Mouse (Mus musculus) embryo, embryonic 9.5 days (tissue): ENCODE results near the gene Dcun1d2.

Source experiments
- DNase-seq: peaks from one replicate; pipeline ENCODE4 v3.0.0-alpha.2; 2017; ENCODE audit errors: extremely low spot score

The Dcun1d2 gene

DNA sequence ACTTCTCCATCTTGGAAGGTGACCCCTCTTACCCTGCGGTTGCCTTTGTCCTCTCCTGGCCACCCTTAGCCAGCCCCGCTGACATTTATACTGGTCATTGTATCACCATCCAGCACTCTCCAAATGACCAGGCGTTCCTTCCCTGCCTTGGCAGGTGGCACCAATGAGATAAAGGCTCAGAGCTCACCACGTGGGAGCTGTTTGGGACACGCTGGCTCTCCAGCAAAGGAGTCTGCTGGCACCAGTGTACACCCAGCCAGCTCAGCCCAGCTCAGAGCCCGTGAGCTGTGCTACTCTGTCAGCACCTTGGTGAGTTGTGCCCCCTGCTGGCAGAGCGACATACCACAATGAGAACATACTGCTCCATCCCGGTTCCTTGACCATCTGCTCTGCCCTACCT, 33.9 kb downstream of the Dcun1d2 start, which contains the start of gene Adprhl1:
Gene Adprhl1 (minus strand): TSS at position 144 of the 400 bp plus-strand sequence.
- DNase-seq, result peak; percentile 49

DNA sequence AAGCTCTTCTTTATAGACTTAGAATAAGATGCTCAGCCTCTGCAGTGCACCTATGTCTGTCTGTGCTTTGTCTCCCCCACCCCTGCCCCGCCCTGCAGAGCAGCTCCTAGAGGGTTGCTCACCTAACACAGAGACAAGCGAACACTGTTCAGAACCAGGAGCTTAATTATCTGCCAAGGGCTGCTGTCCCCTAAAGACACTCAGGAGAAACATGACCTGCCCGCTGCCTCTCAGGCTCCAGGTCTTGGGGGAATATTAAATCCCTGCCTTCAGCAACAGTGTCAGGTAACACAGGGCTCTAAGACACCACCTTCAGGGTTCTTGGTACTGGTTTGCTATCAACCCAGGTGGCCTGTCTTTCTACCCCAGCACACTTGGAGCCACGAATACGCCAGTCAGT, 34.5 kb downstream of the Dcun1d2 start:
- no peak for DNase-seq

DNA sequence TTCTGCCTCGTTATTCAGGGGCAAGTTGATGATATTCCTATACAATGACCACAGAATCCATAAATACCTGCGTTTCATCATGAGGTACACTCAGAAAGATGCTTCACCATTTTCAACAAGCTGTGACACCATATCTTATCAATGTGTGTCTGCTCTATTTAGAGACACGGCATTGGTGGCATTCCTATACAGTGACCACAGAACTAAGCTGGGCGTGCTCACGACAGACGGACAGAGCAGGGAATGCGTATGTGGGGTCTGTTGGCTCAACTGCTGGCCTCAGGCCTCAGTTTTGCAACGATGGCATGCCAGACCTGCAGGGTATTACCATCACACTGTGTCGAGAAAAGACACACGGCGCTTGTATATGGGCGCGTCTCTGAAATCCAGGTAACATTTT, 35.1 kb downstream of the Dcun1d2 start:
- DNase-seq, result no peak

DNA sequence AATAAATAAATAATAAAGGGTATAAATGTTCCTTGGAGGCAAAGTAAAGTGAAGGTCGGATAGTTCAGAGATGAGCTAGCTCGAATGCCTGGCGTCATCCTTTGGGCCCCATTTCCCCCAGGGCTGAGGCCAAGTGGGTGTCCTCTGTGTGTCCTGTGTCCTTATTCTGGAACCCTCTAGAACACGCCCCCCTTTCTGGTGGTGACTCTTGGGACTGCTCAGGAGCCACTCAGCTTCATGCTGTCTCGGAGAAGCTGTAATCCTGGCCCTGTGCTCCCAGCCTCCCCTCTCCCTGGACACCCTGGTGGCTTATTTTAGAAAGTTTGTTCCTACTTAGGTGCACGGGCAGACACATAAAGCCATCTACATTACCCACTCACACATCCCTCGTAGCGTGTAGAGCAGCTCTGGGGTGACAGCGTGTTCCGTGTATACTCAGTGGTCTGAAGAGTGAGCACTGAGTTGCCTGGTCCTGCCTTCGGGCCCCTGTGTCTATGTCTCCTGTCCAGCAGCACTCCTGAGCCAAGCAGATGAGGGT, 43.5 kb downstream of the Dcun1d2 start:
- no peak for DNase-seq

DNA sequence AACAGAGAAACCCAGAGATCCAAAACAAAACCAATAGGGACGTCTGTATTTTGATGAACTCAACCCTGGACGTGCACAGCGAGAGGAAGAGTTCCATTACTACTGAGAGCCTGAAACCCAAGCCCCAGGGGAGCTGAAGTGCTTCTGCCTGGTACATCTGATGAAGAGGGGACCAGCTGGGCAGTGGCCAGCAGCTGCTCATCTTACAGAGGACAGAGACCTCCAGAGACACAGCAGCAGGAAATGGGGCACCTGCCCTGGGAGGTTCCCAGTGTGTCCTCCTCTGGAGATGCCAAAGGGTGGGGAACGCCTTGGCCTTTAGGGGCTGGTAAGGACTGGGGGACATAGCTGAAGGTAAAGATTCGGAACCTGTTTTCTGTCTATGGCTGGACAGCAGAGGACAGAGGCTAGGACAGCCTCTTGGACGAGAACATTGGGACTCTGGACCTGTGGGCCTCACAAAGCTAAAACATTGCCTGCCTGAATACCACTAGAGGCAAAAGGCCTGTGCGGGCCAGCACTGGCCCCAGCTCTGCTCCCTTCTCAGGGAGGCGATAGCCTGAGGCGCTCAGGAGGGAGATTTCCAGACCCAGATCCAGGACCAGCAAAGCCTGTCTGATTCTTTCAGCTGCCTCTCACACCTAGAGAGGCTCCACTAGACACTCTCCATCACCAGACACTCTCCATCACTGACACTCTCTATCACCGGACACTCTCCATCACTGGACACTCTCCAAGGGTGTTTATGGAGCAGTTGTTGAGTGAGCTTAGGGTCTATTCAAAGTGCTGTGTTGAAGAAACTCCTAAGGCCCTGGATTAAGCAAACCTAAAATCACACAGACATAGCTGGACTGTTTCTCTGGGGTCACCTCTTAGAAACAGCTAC, 44.7 kb downstream of the Dcun1d2 start:
- DNase-seq, result no peak

DNA sequence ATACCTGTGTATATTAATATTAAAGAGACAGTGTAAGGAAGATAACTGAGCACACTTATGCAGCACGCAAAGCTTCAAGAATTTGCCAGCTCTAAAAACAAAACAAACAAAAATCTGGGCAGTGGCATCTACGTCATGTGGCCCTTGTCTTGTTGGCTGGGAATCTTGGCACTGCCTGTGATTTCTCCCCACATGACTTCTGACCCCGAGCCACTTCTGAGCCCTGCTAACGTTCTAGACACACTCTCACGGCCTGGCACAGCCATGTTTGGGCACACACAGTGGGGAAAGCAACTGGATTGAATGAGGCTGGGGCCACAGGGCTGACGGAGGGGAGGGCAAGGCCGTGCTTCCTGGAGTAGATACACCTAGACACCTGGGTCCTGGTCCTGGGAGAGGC, 47.2 kb downstream of the Dcun1d2 start:
- no peak for DNase-seq

DNA sequence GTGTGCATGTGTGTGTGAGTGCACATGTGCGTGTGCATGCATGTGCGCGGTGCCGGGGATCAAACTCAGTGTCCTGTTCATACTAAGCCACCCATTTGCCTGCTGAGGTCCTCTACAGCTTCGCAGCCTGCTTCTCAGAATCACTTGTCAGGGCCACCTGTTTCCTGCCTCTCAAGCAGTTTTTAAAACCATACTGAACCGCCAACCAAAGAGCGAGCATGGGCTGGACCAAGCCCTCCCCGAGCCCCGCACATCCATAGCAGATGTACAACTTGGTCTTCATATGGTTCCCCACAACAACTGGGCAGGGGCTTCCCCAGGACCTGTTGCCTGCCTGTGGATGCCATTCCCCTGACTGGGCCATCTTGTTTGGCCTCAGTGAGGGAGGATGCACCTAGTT, 47.9 kb downstream of the Dcun1d2 start:
- DNase-seq, result no peak

DNA sequence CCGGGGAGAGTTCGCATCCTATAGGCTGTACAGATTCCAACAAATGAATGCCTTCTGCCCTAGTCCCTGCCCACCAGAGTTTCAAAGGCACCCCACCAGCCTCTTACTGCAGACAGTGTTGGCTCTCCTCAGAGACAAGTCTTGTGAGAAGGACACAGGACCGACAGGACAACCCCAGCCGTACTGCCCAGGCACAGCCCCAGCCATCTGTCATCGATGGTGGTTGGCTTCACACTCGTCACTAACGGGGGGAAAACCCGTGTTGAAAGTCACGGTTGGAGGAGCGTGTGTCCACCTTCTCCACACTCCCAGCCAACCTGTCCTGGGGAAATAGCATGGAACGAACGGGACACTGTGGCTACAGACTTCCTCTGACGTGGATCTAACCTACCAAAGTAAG, 53.1 kb downstream of the Dcun1d2 start:
- no peak for DNase-seq

DNA sequence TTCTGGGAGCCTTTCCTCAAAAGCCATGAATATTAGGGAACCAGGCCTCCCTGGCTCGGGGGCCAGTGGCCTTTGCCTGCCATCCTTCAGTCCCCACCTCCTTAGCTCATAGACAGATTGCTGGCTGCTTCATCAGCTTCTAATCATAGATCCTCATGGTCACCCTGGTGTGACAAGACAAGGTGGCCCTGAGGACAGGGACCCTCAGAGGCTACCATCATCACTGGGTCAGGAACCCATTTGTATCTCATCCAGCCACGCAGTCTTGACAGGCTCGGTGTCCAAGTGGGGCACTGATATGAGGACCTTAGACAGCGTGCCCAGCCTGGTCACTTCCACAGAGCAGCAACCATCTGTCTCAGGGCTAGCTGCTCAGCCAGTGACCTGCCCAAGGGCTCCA, 57.5 kb downstream of the Dcun1d2 start:
- DNase-seq, result no peak

DNA sequence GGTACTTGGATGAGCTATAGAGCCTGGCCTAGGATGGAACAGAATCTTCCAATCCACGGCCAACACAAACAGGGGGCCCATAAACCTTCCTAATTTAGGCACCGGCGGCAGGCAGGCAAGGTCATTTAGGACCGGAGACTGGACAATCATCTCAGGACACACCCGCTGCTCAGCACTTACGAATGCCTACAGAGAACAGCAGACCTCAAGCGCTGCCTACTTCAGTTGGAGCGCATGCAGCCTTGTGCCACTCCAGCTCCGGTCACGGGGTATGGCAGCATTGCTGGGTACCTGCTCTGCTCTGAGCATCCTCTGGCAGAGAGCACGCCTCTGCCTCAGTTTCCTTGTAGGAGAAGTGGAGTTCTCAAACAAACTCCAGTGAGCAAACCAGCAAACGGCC, 58.1 kb downstream of the Dcun1d2 start:
- no peak for DNase-seq

DNA sequence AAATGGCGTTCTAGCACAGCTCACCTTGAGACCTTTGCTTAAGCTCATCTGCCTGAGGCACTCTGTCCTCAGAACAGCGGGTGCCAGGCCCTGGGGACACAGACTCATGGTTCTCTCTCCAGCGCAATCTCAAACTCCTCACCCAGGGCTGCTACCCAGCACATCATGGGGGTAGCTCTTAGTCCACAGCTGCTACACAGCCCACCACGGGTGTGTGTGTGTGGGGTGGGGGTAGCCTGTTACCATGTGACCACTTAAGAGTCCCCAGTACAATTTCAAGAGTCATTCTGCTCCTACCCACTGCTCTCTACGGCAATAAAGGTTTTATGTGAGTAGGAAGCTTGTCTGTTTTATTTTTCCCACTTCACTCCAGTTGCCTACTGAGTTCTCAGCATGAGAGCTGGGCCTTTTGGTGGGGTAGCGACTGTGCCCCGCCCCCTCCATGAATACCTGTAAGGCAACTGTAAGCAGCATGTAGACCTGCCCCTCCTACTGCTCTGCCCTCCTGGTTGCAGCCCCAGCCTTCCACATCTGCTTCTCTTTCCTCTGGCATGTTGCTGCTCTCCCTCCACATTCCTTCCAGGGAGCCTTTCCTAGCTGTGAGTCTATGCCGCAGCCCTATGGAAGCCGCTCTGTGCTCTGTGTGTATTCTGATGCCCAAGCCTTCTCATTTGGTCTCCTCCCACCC, 58.9 kb downstream of the Dcun1d2 start:
- DNase-seq, result no peak

DNA sequence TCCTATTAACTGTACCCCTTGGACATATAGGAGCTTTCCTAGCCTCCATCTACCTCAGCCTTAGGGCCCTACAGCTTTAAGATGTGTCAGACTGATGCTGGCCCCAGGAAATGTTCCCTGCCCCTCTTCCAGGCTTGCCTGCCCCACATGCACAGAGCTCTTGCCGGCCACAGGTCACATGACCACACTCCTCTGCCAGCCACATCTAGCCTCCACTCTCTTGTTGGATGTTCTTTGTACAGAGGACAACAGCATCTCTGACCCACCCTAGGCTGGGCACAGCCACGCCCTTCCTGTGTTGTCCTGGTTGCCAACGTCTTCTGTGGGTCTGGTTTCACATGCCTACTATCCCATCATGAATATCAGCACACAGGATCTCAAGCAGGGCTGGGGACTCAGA, 60.7 kb downstream of the Dcun1d2 start:
- no peak for DNase-seq

DNA sequence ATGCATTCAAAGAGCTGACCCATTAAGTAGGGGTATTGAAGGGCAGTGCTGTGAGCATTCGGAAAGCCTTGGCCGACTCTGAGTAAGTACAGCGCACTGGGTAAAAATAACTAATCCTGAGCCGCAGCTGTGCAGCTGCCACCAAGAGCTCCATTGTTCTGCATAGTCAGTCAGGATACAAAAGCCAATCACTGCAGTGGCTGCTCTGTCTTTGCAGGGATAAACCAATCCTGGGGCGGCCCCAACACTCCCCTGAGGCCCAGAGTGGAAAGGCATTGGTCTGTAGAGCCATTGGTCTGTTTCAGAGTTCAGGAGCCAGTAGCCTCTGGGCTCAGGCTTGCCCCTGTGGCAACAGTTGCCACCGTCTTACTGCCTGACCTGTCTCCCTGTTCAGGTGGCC, 61.6 kb downstream of the Dcun1d2 start:
- DNase-seq, result peak; percentile 24

DNA sequence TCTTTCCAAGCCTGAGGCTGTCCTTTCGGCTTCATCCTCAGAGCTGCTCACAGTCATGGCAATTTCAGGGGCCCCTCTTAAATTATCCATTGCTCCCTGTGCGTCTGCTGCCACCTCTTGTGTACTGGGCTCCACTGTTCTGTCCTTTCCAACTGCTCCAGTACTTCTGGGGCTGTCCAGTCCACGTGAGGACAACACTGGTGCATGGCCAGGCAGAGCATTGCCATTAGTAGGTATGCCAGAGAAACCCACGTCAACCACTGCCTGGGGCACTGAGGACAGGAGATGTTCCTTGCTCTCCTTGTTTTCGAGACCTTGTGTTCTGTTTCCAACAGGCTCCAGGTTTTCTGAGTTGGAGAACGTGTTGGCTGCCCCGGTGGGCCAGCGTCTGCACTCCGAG, 63.5 kb downstream of the Dcun1d2 start:
- no peak for DNase-seq

DNA sequence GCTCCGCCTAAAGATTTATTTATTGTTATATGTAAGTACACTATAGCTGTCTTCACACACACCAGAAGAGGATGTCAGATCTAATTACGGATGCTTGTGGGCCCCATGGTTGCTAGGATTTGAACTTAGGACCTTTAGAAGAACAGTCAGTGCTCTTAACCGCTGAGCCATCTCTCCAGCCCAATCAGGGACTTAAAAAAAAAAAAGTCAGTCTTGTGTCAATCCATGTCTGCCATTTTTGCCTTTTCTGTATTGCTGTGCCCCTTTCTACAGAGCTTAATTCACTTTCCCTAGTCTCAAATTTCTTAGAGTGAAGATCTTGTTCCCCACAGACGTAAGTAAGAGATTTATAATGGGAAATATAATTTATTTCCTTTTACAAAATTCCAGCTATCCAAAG, 69.5 kb downstream of the Dcun1d2 start:
- no peak for DNase-seq

DNA sequence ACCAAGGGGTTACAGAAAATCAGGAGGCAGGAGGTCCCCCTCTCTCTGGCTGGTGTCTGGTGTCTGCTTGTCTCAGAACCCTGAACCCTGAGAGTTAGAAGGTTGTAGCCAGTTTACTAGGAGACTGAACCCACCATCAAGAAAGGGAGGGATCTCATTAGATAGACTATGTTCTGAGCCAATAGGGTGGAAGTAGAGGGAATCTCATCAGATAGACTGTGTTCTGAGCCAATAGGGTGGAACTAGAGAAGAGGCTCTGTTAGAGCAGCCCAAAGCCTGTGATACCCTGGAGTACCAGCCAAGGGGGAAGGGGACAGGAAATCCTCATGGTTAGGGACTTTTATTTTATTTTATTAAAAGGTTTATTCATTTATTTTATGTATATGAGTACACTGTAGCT, 69.9 kb downstream of the Dcun1d2 start:
- DNase-seq, result no peak

DNA sequence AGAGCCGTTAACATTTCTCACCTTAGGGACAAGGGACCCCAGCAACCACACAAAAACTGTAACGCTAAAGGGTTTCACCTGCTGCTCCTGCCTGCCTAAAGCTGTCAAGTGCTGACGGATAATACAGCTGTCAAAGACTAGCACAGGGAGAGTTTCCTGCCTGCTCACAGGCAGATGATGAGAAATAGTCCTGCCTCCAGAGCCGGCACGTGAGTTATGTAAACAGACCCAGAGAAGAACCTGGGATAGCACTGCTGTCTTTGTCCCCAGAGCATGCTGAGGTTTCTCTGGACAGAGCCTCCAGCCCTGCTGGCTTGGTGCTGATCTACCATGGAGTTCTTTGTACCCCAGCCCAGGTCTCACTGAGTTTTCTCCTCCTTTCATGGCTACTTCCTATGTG, 70.8 kb downstream of the Dcun1d2 start:
- DNase-seq, result no peak

DNA sequence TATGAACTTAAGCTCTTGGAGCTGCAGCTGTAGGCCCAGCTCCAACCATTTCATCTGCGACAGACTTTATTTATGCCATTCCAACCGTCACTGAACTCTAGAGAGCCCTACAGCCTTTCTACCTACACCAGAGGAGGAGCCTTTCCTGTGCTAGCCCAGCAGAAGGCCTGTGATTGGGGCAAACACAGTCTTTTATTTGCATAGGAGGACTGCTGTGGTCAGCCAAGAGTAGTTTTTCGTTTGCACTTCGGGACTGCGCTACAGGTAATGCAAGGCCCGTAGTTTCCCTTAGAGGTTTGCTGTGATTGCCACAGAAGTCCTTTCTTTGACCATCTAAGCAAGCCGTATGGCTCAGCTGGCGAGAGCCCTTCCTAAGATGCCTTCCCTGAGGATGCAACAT, 71.5 kb downstream of the Dcun1d2 start:
- DNase-seq, result no peak

DNA sequence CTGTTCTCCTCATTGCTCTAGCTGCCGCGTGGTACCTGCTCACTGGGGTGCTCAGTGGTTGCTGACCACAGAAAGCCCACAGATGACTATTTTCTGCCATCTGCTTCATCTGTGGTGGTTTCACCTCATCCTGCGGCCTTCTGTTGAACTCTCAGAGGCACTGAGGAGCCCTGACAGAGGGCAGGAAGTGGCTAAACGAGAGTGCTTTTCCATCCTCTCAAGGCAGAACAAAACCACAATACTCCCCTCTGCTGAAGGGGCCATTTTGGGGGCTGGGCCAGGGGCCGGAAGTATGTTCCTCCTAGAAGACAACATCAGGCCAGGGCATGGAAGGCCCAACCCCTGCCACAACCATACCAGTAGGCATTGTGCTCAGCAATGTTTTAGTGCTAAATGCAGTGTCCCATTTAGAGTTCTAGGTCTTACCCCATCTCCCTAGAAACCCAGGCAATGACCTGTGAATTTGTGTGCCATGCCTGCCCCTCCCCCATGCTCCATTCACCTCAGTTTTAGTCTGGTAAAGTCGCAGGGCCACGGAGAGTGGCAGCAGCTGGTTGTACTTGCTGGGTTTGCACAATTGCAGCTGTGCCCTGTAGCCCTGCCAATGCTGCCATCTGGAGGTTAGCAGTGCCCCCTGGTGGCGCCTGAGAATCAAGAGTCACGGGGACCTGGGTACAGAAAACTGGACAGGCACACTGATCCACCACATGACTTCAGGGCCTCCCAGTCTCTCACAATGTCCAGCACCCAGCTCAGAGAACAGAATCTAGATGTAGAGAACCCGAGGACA, 74.3 kb downstream of the Dcun1d2 start:
- peak; percentile 83 for DNase-seq

DNA sequence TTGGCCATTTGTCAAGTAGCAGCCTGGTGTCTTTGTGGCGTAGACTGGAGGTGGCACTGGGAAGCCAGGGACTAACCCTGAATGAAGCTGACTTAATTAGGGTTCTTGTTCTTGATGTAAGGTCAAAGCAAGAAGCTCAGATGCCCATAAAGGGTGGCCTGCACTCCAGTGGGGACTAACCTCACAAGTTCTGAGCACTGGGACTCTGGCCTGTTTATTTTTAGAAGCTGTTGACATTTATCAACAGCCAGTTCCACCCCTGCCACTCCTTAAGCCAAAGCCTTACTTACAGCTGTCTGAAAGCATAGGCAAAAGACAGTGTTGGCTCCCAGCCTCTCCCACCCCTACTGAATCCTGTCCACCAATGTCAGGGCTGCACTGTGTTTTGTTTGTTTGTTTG, 78.2 kb downstream of the Dcun1d2 start:
- no peak for DNase-seq

DNA sequence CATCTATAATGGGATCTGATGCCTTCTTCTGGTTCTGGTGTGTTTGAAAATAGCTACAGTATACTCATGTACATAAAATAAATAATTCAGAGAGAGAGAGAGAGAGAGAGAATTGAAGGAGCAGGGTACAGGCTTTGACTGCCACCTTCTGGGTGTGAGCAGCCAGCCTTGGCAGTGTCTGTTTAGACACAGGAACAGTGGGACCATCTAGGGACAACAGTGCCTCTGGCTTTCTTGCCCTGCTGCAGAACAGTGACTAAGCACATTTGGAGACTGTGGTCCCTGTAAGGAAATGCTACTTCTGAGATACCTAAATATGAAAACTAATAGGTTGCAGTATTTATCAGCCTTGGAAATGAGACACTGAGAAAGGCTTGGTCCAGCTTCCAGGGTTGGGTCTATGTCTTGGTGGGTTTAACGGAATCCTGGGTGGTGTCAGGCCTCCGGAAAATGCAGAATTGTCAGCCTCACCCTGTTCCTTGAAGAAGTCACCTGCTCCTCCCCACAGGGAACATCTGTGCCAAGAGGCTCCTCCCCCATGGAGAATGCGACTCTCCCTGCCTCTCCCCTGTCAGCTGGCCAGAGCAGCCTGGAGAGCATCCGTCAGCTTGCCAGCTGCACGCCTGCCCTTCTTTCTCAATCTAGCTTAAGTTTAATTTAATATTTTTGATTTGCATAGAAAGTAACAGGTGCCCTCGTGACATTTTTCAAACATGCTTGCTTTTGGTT, 79.1 kb downstream of the Dcun1d2 start:
- DNase-seq, result no peak

DNA sequence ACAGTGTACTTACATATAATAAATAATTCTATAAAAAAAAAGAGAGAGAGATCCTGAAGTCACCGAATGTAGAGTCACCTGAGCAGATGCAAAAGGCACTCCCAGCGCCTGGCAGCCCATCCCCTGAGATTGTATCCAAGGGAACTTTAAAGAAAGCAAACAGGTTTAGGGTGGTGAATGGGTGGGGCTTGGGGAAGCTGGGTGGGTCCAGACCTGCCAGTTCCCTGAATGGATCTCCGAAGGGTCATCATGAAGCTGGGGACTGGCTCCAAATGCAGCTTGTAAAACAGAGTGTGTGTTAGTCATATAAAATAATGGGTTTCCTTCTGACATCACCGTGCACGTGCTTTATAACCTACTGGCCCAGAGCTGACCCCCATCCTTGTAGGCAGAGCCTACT, 81.6 kb downstream of the Dcun1d2 start:
- no peak for DNase-seq
